Mouse (Mus musculus) liver, embryonic 16.5 days (tissue): ENCODE measurements around the gene Sv2a. TPM values are rescaled to one million over a fixed set of nuclear protein-coding genes. Genes with fewer than 3 reads are reported as not detected.
"Not testable (repeated sequence)": the region's sequence is repeated elsewhere in the genome, so short reads cannot be mapped to it uniquely, and the experiment has no call there.

Experiments used
- ATAC-seq: fragments of 200-750 bp; cut with Nextera tagmentation; 2 replicates; pipeline ENCODE4 v1.8.0; 2017; ENCODE audit warnings: low read depth, mild to moderate bottlenecking, moderate number of reproducible peaks, moderate library complexity
- H3K27ac ChIP-seq: fragments of 300-500 bp; sonication (generic); 2 replicates; pipeline ENCODE4 v1.5.1; 2014; ENCODE audit warnings: mild to moderate bottlenecking, low read length
- H3K27me3 ChIP-seq: fragments of 300-500 bp; sonication (generic); 2 replicates; pipeline ENCODE4 v1.6.1; 2014; ENCODE audit warnings: low read depth, low read length, mixed read lengths; ENCODE audit not compliant: control insufficient read depth, insufficient read depth
- H3K36me3 ChIP-seq: fragments of 300-500 bp; sonication (generic); 2 replicates; pipeline ENCODE4 v1.6.1; 2014; ENCODE audit warnings: mild to moderate bottlenecking; ENCODE audit not compliant: control insufficient read depth, insufficient read depth
- H3K4me1 ChIP-seq: fragments of 300-500 bp; sonication (generic); 2 replicates; pipeline ENCODE4 v1.6.1; 2014; ENCODE audit warnings: low read depth, low read length, mixed read lengths; ENCODE audit not compliant: control insufficient read depth
- H3K4me2 ChIP-seq: fragments of 300-500 bp; sonication (generic); 2 replicates; pipeline ENCODE4 v1.6.1; 2014; ENCODE audit warnings: low read depth, low read length, mixed read lengths
- H3K4me3 ChIP-seq: fragments of 300-500 bp; sonication (generic); 2 replicates; pipeline ENCODE4 v1.5.1; 2014; ENCODE audit warnings: low read depth, mild to moderate bottlenecking, low read length
- H3K9ac ChIP-seq: fragments of 300-500 bp; sonication (generic); 2 replicates; pipeline ENCODE4 v1.6.1; 2014; ENCODE audit warnings: low read depth, low read length
- H3K9me3 ChIP-seq: fragments of 300-500 bp; sonication (generic); replicated peaks from 2 replicates; pipeline ENCODE4 v1.6.1; 2016; ENCODE audit warnings: low read length; ENCODE audit not compliant: control insufficient read depth
- WGBS: fragments of 180-500 bp; shearing (Covaris S2); extraction: QIAGEN DNeasy Blood & Tissue Kit; methylation state at CpG from one replicate; pipeline ENCODE4 v1.1.7; 2014; ENCODE audit not compliant: insufficient replicate concordance; 5-methylcytosine and 5-hydroxymethylcytosine counted together
- polyA plus RNA-seq: library from polyadenylated mRNA; unstranded; fragments of >200 nt; fragmentation: Nextera tagmentation; extraction: Ambion mirVana; gene quantifications from 2 replicates; pipeline ENCODE4 v1.2.1, GENCODE M21; 2015

Gene Sv2a
- polyA plus RNA-seq, 1 experiment from 2014 or later = 0.13 TPM

DNA sequence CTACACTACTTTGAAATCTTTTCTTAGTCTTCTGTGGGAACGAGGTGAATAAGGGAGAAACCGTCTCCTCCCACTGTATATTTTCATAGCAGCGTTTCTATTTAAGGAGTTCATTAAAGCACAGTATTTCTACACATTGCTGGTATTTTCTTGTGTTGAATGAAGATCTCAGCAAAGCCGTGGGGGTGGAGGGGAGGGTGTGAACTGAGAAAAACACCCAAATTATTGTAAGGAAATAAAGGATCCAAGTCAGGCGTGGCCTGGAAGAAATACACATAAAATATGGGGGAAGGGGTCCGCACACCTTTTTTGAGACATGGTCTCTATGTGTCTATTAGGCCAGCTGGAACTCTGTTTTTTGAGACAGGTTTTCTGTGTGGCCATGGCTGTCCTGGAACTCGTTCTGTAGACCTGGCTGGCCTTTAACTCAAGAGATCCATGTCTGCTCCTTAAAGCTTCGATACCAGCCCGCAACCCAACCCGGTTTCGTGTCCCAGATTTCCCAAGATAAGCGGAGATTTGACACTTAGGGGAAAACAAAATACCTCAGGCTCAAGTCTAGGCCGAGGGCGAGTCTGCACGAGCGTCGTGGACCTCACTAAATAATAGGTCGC, 9.3 kb upstream of the Sv2a start:
- peak overlapping the region; percentile 93 for H3K4me3 ChIP-seq
- peak overlapping the region; percentile 89 for H3K9ac ChIP-seq
- peak overlapping the region; percentile 86 for H3K4me2 ChIP-seq
- H3K27ac ChIP-seq = peak overlapping the region; percentile 97
- ATAC-seq = peak; percentile 7; the same call in 1 of the 2 replicates
- no peaks in the 10 kb centered on the region for H3K27me3 ChIP-seq
- H3K9me3 ChIP-seq = no peaks in the 10 kb centered on the region
- H3K4me1 ChIP-seq = peaks cover 15% of the 10 kb centered on the region
- 15% methylated on average over 18 of the region's 18 CpGs for WGBS
- H3K36me3 ChIP-seq = peaks cover 24% of the 10 kb centered on the region

DNA sequence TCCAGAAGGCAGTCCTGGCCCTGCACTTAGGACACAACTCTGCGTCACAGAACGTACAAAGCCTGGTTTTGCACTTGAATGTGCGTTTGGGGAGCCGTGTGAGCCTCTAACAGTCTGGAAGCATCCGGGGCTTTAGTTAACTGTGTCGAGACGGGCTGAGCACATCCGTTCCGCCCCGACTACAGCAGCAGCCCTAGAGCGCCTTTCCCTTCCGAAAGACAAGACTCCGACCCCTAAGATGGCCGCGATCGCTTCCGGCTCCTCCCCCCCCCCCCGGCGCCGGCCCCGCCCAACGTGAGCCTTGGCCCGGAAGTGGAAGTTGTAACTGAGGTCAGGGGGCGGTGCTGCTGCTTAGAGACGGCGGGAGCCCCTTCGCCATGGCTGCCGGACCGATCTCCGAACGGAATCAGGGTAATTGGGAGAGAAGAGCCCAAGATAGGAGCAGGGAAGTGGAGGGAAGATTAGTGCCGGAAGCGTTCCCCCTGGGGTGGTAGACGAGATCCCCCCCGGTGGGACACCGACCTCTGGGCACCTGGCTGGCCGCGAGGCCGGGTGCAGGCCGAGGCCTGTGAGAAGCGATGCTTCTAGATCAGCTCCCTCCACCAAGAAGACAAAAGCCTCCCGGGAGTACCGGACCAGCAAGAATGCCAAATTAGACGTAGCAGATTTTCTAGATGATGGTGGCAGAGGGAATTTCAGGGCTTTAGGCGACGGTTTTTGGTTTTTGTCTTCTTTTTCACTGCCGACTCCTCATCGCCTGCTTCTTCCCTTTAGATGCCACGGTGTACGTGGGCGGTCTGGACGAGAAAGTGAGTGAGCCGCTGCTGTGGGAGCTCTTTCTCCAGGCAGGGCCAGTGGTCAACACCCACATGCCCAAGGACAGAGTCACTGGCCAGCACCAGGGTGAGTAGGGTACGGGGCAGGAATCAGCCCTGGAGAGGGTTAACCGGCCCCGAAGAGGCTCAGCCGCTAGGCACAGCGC, 8.5 kb upstream of the Sv2a start, which contains the start of gene Sf3b4:
Gene Sf3b4, plus strand, starts transcription at position 136 of the 982 bp plus-strand sequence.
- under 1% methylated on average over 57 of the region's 58 CpGs for WGBS
- Histone ChIP-seq H3K27me3 (no peaks in the 10 kb centered on the region), H3K4me1 (peaks cover 15% of the 10 kb centered on the region), H3K9ac (peak within 1 kb of the TSS; percentile 89), H3K27ac (peak within 1 kb of the TSS; percentile 97), H3K9me3 (no peaks in the 10 kb centered on the region), H3K4me3 (peak within 1 kb of the TSS; percentile 93), H3K4me2 (peak within 1 kb of the TSS; percentile 86), H3K36me3 (peaks cover 28% of the 10 kb centered on the region)
- ATAC-seq = peak; percentile 95

DNA sequence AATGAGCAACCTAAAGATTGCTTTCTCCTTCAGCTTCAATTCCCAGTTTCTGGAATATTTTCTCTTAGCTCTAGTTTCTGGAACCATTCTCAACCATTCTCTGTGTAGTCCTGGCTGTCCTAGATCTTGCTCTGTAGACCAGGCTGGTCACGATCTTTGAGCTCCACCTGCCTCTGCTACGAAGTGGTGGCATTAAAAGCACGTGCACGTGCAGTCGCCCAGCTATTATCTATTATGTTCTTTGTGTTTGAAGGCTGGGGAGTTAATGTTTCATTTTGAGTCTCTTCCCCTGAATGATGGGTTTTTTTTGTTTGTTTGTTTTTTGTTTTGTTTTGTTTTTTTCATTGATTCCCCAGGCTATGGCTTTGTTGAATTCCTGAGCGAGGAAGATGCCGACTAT, 7.8 kb upstream of the Sv2a start:
- no peaks in the 10 kb centered on the region for H3K9me3 ChIP-seq
- H3K4me1 ChIP-seq = peaks cover 15% of the 10 kb centered on the region
- no peak for ATAC-seq
- H3K27ac ChIP-seq = peak overlapping the region; percentile 97; the same call in 1 of the 2 replicates
- WGBS = 21% methylated on average over 7 of the region's 7 CpGs
- peak overlapping the region; percentile 93 for H3K4me3 ChIP-seq
- H3K36me3 ChIP-seq = peaks cover 29% of the 10 kb centered on the region
- H3K9ac ChIP-seq = peak overlapping the region; percentile 89
- no peaks in the 10 kb centered on the region for H3K27me3 ChIP-seq
- peak overlapping the region; percentile 86 for H3K4me2 ChIP-seq

DNA sequence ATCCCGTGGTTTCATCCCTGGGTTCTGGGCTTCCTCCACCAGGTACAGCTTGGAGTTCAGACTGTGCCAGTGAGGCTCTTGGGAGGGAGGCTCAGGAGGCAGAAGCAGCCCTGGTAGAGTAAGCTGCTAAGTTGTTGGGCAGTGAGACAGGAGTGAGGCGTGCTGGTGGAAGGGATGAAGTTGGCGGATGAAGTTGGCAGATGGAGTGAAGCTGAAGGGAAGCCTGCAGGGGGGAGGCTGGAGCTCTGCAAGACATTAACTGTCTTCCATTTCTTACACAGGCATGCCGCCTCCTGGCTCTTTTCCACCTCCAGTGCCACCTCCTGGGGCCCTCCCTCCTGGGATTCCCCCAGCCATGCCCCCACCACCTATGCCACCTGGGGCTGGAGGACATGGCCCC, 6.9 kb upstream of the Sv2a start:
- 88% methylated on average over 4 of the region's 4 CpGs for WGBS
- ATAC-seq, H3K9me3 ChIP-seq, H3K27ac ChIP-seq, H3K4me2 ChIP-seq, H3K27me3 ChIP-seq, H3K9ac ChIP-seq, H3K4me3 ChIP-seq: not testable (repeated sequence)
- Histone ChIP-seq H3K4me1 (peaks cover 15% of the 10 kb centered on the region), H3K36me3 (peaks cover 29% of the 10 kb centered on the region)

DNA sequence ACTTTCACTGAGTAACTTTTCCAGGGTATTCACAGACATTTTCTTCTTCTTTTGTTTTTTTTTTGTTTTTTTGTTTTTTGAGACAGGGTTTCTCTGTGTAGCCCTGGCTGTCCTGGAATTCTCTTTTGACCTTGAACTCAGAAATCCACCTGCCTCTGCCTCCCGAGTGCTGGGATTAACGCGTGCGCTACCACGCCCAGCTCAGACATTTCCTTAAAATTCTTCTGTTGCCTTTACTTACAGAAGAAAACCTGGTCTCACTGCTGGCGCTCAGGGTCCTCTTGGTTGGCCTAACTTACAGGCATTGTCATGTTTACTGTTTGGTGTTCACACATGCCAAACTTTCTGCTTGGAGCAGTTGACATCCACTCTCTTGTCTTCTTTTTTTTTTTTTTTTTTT, 5.7 kb upstream of the Sv2a start:
- Histone ChIP-seq H3K4me2 (no peak overlapping the region), H3K4me3 (no peak overlapping the region), H3K36me3 (peaks cover 29% of the 10 kb centered on the region), H3K27ac (no peak overlapping the region), H3K4me1 (peaks cover 15% of the 10 kb centered on the region), H3K9me3 (no peaks in the 10 kb centered on the region), H3K27me3 (no peaks in the 10 kb centered on the region), H3K9ac (no peak overlapping the region)
- no peak for ATAC-seq
- 89% methylated on average over 6 of the region's 6 CpGs for WGBS

DNA sequence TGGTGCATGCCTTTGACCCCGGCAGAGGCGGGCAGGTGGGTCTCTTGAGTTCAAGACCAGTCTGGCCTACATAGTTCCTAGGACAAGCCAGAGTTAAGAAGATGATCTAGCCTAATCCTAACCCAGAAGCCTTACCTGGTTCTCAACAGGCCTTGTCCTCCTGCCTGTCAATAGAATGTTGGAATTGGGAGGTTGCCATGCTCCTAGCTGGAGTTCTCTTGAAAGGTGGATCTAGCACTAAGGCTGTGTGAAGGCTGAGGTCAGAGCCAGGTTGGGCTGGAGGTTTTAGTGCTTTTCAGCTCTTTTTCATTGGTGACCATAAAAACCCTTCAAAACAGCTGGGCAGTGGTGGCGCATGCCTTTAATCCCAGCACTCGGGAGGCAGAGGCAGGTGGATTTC, 2.5 kb upstream of the Sv2a start:
- Histone ChIP-seq H3K27ac (no peak overlapping the region), H3K4me2 (no peak overlapping the region), H3K4me3 (no peak overlapping the region), H3K27me3 (peaks cover 8% of the 10 kb centered on the region), H3K9me3 (no peaks in the 10 kb centered on the region), H3K4me1 (peaks cover 2% of the 10 kb centered on the region; the same call in 1 of the 2 replicates), H3K9ac (no peak overlapping the region), H3K36me3 (peaks cover 29% of the 10 kb centered on the region)
- WGBS = 80% methylated on average over 4 of the region's 4 CpGs
- no peak for ATAC-seq

DNA sequence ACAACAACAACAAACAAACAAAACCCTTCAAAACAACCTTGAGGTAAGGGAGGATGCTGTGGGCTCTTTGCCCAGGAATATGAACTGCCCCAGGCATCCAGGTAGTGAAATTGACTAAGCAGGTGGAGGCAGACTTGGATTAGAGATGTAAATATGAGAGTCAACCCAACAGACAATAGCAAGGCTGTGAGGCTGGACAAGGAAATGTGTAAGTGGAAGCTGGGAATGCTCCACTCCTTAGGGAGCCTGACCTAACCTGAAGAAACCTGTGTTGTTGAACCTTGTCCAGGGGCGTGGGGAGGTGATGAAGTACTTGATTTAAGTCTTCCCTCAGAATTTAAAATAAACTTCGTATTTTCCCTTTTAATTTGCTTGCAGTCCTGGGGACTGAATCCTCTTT, 2.0 kb upstream of the Sv2a start:
- Histone ChIP-seq H3K27ac (no peak overlapping the region), H3K4me1 (peaks cover 1% of the 10 kb centered on the region; the same call in 1 of the 2 replicates), H3K27me3 (peaks cover 8% of the 10 kb centered on the region), H3K36me3 (peaks cover 29% of the 10 kb centered on the region), H3K4me3 (no peak overlapping the region), H3K9me3 (no peaks in the 10 kb centered on the region), H3K4me2 (no peak overlapping the region), H3K9ac (no peak overlapping the region)
- WGBS = 62% methylated on average over 2 of the region's 2 CpGs
- ATAC-seq = no peak

DNA sequence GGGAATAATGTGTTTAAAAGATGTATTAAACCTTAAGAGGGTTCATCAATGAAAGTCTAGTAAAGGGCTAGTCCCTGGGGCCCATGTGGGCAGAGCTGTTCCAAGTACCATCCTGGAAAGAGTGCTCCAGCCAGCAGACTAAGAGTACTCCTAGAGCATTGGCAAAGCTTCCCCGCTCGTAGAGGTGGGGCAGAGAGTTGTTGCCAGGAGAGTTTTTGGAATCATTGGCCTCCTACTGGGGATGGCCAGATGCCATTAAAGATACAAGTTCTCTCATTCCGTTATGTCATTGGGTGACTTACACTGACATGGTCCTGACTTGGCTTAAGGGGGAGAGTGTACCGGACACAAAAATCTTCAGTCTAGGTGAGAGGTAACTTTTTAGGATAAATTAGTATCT, 1.4 kb upstream of the Sv2a start:
- Histone ChIP-seq H3K4me3 (no peak overlapping the region), H3K4me2 (no peak overlapping the region), H3K9me3 (no peaks in the 10 kb centered on the region), H3K4me1 (no peaks in the 10 kb centered on the region; the same call in 1 of the 2 replicates), H3K36me3 (peaks cover 25% of the 10 kb centered on the region), H3K27ac (no peak overlapping the region), H3K27me3 (peaks cover 8% of the 10 kb centered on the region), H3K9ac (no peak overlapping the region)
- no peak for ATAC-seq
- 67% methylated on average over 4 of the region's 4 CpGs for WGBS
